Comparison of ENCODE assay signal across 7 mouse cellular contexts in genomic region chr5:117357129-117357477, GRCm38 (mm10). TPM values are rescaled to one million over a fixed set of nuclear protein-coding genes. Genes with fewer than 3 reads are reported as not detected.
A peak's percentile ranks its signal among the peaks of the same experiment; 100 is the strongest.
DNase-seq lines count a peak whose midpoint lies in the region; ATAC-seq and TF ChIP-seq lines count a peak whose summit lies in the region.

TSS of gene Wsb2 (plus strand) at chr5:117357304.

- TF ChIP-seq POLR2A in small intestine, adult 2 months (IDR thresholded peaks at IDR 0.05; ENCODE audit: low read depth, low read length), result no peak

- no peaks in the 10 kb centered on the region for H3K36me3 ChIP-seq in intestine, embryonic 16.5 days (ENCODE audit: control insufficient read depth, insufficient read depth, low read length)
- no peaks in the 10 kb centered on the region for H3K36me3 ChIP-seq in limb, embryonic 11.5 days (ENCODE audit: control insufficient read depth, insufficient read depth, low read length)
- no peaks in the 10 kb centered on the region for H3K36me3 ChIP-seq in midbrain, embryonic 12.5 days
- H3K36me3 ChIP-seq in small intestine, adult 2 months (ENCODE audit: control insufficient read depth, insufficient read depth, low read length), result peaks cover 15% of the 10 kb centered on the region

- H3K4me3 ChIP-seq in intestine, embryonic 16.5 days (ENCODE audit: low read length), result peak within 1 kb of the TSS; percentile 95
- H3K4me3 ChIP-seq in limb, embryonic 11.5 days (ENCODE audit: low read depth, low read length), result peak within 1 kb of the TSS; percentile 94
- peak within 1 kb of the TSS; percentile 93 for H3K4me3 ChIP-seq in midbrain, embryonic 12.5 days
- H3K4me3 ChIP-seq in small intestine, adult 2 months (ENCODE audit: low read depth, low read length), result peak within 1 kb of the TSS; percentile 90

- H3K9ac ChIP-seq in intestine, embryonic 16.5 days (ENCODE audit: low read depth, low read length), result peak within 1 kb of the TSS; percentile 90
- peak within 1 kb of the TSS; percentile 68 for H3K9ac ChIP-seq in limb, embryonic 11.5 days (ENCODE audit: low read length)
- H3K9ac ChIP-seq in midbrain, embryonic 12.5 days (replicated peaks), result peak within 1 kb of the TSS; percentile 95

- H3K4me1 ChIP-seq in intestine, embryonic 16.5 days (ENCODE audit: control insufficient read depth, insufficient read depth, low read length), result peaks cover 31% of the 10 kb centered on the region
- peaks cover 13% of the 10 kb centered on the region for H3K4me1 ChIP-seq in limb, embryonic 11.5 days (ENCODE audit: control insufficient read depth, insufficient read depth, low read length)
- peaks cover 41% of the 10 kb centered on the region for H3K4me1 ChIP-seq in midbrain, embryonic 12.5 days
- peaks cover 25% of the 10 kb centered on the region for H3K4me1 ChIP-seq in small intestine, adult 2 months (ENCODE audit: control insufficient read depth, insufficient read depth, insufficient read length, low read length)

- peak; percentile 31 for ATAC-seq in intestine, embryonic 16.5 days
- ATAC-seq in limb, embryonic 11.5 days (ENCODE audit: insufficient number of reproducible peaks, low FRiP score, low TSS enrichment, low read depth), result peak; percentile 40; the same call in 1 of the 2 replicates
- peak; percentile 76 for ATAC-seq in midbrain, embryonic 12.5 days (ENCODE audit: low FRiP score, low read depth)

- WGBS in intestine, embryonic 16.5 days, result 0% methylated on average over 10 of the region's 54 CpGs
- WGBS in limb, embryonic 11.5 days, result under 1% methylated on average over 18 of the region's 54 CpGs
- no CpG with 5 or more reads among the region's 54 CpGs for WGBS in midbrain, embryonic 12.5 days
- under 1% methylated on average over 38 of the region's 54 CpGs for WGBS in small intestine, adult 2 months

- peak within 1 kb of the TSS; percentile 96 for H3K27ac ChIP-seq in intestine, embryonic 16.5 days (ENCODE audit: low read length)
- peak within 1 kb of the TSS; percentile 69 for H3K27ac ChIP-seq in limb, embryonic 11.5 days (replicated peaks; ENCODE audit: low read depth, low read length)
- peak within 1 kb of the TSS; percentile 94 for H3K27ac ChIP-seq in midbrain, embryonic 12.5 days (replicated peaks)
- H3K27ac ChIP-seq in small intestine, adult 2 months (ENCODE audit: insufficient read depth, low read depth, low read length), result peak within 1 kb of the TSS; percentile 90

- H3K27me3 ChIP-seq in intestine, embryonic 16.5 days (replicated peaks; ENCODE audit: control insufficient read depth, insufficient read depth, low read length), result no peaks in the 10 kb centered on the region
- H3K27me3 ChIP-seq in limb, embryonic 11.5 days (ENCODE audit: control insufficient read depth, insufficient read depth, low read length), result no peaks in the 10 kb centered on the region
- H3K27me3 ChIP-seq in midbrain, embryonic 12.5 days, result no peaks in the 10 kb centered on the region
- no peaks in the 10 kb centered on the region for H3K27me3 ChIP-seq in small intestine, adult 2 months (ENCODE audit: control insufficient read depth, insufficient read depth, low read length)

- peak; percentile 93 for DNase-seq in adrenal gland, postnatal 10 days
- DNase-seq in embryo, embryonic 9.5 days (ENCODE audit: extremely low spot score), result peak; percentile 82
- DNase-seq in gonadal fat pad, adult 2 months (ENCODE audit: low read depth), result no peak
- peak; percentile 87 for DNase-seq in limb, embryonic 11.5 days (ENCODE audit: low spot score)

- no peak for TF ChIP-seq CTCF in small intestine, adult 2 months (IDR thresholded peaks at IDR 0.05; ENCODE audit: extremely low read depth, insufficient read length, insufficient replicate concordance, low read depth, low read length)

- H3K9me3 ChIP-seq in intestine, embryonic 16.5 days (ENCODE audit: control insufficient read depth, low read length), result no peaks in the 10 kb centered on the region
- H3K9me3 ChIP-seq in limb, embryonic 11.5 days (ENCODE audit: control insufficient read depth, low read length), result no peaks in the 10 kb centered on the region
- H3K9me3 ChIP-seq in midbrain, embryonic 12.5 days, result no peaks in the 10 kb centered on the region

- peak within 1 kb of the TSS; percentile 95 for H3K4me2 ChIP-seq in intestine, embryonic 16.5 days (ENCODE audit: low read depth, low read length)
- H3K4me2 ChIP-seq in limb, embryonic 11.5 days (ENCODE audit: low read depth, severe bottlenecking), result peak within 1 kb of the TSS; percentile 93
- peak within 1 kb of the TSS; percentile 92 for H3K4me2 ChIP-seq in midbrain, embryonic 12.5 days (replicated peaks)

RNA-seq across cellular contexts. Expression of gene Wsb2, which starts in this region (rescaled TPM):
- total RNA-seq in adrenal gland, postnatal 10 days (2021), result 10 to 100 TPM; 92.8 to 97.5 TPM
- 223 and 249 TPM in 2 replicates for polyA plus RNA-seq in gonadal fat pad, adult 2 months (2012; rRNA removed)
- polyA plus RNA-seq in intestine, embryonic 16.5 days (2015; fragmentation: Nextera tagmentation; extraction: Ambion mirVana), result 43.9 and 63.3 TPM in 2 replicates
- polyA plus RNA-seq in limb, embryonic 11.5 days (2014; fragmentation: Nextera tagmentation; extraction: Ambion mirVana), result 38.7 and 43.0 TPM in 2 replicates
- 113 and 114 TPM in 2 replicates for polyA plus RNA-seq in midbrain, embryonic 12.5 days (2016; fragmentation: Nextera tagmentation; extraction: Ambion mirVana)
- 84.3 and 194 TPM in 2 replicates for polyA plus RNA-seq in small intestine, adult 2 months (2012; rRNA removed)
